Mouse (Mus musculus) CH12.LX (cell line): ENCODE results near the gene Lmtk2.

Experiments
- BHLHE40 ChIP-seq: IDR thresholded peaks from 2 replicates; pipeline ENCODE4 v1.6.1; 2011; ENCODE audit warnings: mild to moderate bottlenecking, low read depth, low read length, improper control_type of control experiment
- CHD1 ChIP-seq: IDR thresholded peaks from 2 replicates; pipeline ENCODE4 v1.6.1; 2012; ENCODE audit warnings: low read depth, low read length, improper control_type of control experiment, inconsistent platforms
- CTCF ChIP-seq, 2 experiments: IDR thresholded peaks in 1 of 2; conservative IDR thresholded peaks in 1 of 2; 2 replicates each; pipeline ENCODE4 v1.5.1; 2011 to 2012; ENCODE audit warnings: low read depth in 2 of 2, low read length in 2 of 2, improper control_type of control experiment in 1 of 2, inconsistent platforms in 1 of 2, mild to moderate bottlenecking in 1 of 2, moderate library complexity in 1 of 2
- EP300 ChIP-seq: IDR thresholded peaks from 2 replicates; pipeline ENCODE4 v1.6.1; 2011; ENCODE audit warnings: low read length, improper control_type of control experiment
- ETS1 ChIP-seq: conservative IDR thresholded peaks from 2 replicates; pipeline ENCODE4 v1.6.1; 2012; ENCODE audit warnings: low read depth, mild to moderate bottlenecking, inconsistent platforms, low read length, improper control_type of control experiment, moderate library complexity
- GABPA ChIP-seq: IDR thresholded peaks from 2 replicates; pipeline ENCODE4 v1.6.1; 2012; ENCODE audit warnings: low read depth, low read length, improper control_type of control experiment, inconsistent platforms; ENCODE audit not compliant: insufficient replicate concordance
- JUND ChIP-seq: conservative IDR thresholded peaks from 2 replicates; pipeline ENCODE4 v1.6.1; 2011; ENCODE audit warnings: low read depth, low read length, improper control_type of control experiment
- MAZ ChIP-seq: IDR thresholded peaks from 2 replicates; pipeline ENCODE4 v1.6.1; 2012; ENCODE audit warnings: low read depth, mild to moderate bottlenecking, inconsistent platforms, low read length, improper control_type of control experiment, moderate library complexity
- MEF2A ChIP-seq: IDR thresholded peaks from 2 replicates; pipeline ENCODE4 v1.6.1; 2014; ENCODE audit warnings: low read depth, mild to moderate bottlenecking, inconsistent platforms, low read length, improper control_type of control experiment, borderline replicate concordance
- NRF1 ChIP-seq: IDR thresholded peaks from 2 replicates; pipeline ENCODE4 v1.6.1; 2014; ENCODE audit warnings: low read depth, mild to moderate bottlenecking, inconsistent platforms, low read length, improper control_type of control experiment, moderate library complexity
- POLR2A ChIP-seq: IDR thresholded peaks from 2 replicates; pipeline ENCODE4 v1.6.1; 2011; ENCODE audit warnings: low read depth, mild to moderate bottlenecking, improper control_type of control experiment, low read length
- TCF12 ChIP-seq: IDR thresholded peaks from 2 replicates; pipeline ENCODE4 v1.6.1; 2014; ENCODE audit warnings: low read depth, mild to moderate bottlenecking, inconsistent platforms, low read length, improper control_type of control experiment
- ZNF384 ChIP-seq: IDR thresholded peaks from 2 replicates; pipeline ENCODE4 v1.6.1; 2012; ENCODE audit warnings: low read depth, low read length, improper control_type of control experiment, inconsistent platforms

DNA sequence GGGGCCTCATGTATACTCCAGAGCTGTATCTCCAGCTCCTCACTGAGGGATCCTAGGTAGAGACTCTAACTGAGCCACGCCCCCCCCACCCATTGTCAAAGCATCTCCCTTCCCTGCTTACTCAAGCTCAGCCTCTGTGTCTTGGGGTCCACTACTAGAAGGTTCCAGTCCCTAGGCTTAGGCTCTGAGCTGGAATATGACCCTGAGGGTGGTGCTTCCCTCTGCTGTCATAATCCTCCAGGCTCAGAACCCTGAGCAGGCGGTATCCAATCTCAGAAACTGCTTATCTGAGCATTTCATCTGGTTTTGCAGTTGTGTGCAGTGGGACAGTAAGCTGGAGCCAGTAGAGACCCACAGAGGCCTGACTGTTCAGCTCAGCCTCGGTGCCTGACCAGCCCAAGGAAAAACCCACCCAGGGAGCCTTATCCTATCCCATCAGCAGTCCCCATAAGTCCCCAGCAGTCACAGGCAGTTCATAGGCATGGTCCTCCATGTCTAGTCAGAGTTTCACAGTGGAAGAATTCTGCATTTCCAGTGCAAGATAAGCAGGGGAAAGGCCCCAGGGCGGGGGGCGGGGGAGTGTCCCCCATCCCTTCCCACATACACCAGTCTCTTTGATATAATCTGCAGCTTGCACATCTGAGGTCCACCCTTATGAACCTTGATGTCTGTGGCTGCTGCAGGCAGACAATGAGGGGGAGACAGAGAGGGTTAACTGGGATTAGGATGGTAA lies 62.0 kb downstream of the Lmtk2 start:
- TF ChIP-seq CTCF (conservative IDR thresholded peaks at IDR 0.05 in 1 of 2, IDR thresholded peaks at IDR 0.05 in 1 of 2; ENCODE audit: low read depth in 2 of 2, low read length in 2 of 2) (no peak), MAZ (no peak), JUND (no peak), TCF12 (no peak), POLR2A (no peak), NRF1 (no peak), CHD1 (no peak), ETS1 (no peak), GABPA (no peak), BHLHE40 (no peak), ZNF384 (no peak), EP300 (no peak), MEF2A (no peak)
